Mouse (Mus musculus): ENCODE results near the gene Adgrv1.

Adgrv1 gene

DNA sequence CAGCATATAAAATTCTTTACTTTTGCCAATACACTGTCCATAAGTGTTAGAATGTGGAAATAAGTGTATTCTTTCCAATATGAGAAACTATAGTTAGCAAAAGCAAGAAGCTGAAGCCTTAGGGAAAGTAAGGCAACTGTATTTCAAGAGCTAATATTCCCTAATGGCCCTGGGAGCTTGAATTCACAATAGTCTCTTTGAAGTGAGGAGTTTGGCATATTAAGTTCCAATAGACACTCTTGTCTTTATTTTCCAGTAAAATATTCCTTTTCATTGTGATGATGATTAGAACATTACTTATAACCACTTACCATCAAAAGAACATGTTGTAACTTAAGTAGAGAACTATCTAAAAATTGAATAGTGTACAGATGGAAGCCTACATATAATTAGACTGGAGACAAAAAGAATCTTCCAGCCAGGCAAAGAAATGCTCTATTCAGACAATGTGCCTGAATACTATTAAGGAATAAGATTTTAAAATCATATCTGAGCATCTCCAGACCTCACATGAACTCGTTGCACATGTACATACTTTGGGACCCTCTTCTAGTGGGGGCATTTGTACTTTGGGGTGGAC, 225.0 kb downstream of the Adgrv1 start:
- in situ Hi-C loops (cut with MboI) = no loop called here

DNA sequence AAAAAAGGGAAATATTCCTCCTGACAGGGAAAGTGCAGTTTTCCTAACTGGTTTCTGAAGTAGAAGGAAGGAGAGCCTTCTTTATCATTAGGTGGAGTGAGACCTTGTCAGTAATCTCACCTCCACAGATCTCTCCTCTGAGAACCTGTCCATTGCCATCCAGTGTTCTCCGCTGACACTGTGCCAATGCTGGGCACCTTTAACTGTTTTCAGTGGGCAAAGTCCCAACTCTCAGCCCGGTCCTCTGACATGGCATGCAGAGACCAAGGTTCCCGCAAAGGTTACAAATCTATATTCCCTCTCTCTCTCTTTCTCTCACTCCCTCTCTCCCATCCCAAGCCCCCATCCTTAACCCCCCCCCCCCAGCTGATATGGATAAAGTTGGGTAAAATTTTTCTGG, 230.1 kb downstream of the Adgrv1 start:
- in situ Hi-C loops (cut with MboI) = no loop called here

DNA sequence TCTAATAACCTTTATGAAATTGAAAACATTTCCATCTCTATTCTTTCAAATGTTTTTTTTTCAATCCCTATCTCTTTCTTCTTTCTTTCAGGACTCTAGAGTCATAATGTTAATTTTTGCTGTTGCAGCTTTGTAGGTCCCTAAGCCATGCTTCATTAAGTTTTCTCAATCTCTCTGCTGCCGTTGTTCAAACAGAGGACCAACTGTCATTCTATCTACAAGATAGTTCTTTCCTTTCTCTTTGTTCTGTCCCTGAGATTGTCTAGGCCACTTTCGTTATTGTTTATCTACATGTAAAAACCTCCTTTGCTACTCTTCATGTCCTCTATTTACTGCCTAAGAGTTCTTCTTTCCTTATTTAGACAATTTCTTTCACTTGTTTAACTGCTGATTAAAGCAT, 230.8 kb downstream of the Adgrv1 start:
- in situ Hi-C loops (cut with MboI) = no loop called here

DNA sequence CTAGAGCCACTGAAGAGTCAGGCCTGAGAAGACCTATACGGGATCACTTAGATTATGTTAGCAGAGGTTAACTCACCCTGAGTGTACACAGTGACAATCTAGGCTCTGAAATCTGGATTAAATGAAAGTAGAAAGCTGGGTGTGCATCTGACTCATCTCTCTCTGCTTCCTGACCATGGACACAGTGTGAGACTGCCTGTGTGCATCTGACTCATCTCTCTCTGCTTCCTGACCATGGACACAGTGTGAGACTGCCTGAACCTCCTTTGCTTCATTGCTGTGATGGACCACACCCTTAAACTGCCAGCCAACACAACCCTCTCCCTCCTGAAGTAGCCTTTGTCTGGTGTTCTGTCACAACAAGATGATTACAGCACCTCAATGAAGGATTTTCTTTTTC, 231.2 kb downstream of the Adgrv1 start:
- in situ Hi-C loops (cut with MboI) = no loop called here

DNA sequence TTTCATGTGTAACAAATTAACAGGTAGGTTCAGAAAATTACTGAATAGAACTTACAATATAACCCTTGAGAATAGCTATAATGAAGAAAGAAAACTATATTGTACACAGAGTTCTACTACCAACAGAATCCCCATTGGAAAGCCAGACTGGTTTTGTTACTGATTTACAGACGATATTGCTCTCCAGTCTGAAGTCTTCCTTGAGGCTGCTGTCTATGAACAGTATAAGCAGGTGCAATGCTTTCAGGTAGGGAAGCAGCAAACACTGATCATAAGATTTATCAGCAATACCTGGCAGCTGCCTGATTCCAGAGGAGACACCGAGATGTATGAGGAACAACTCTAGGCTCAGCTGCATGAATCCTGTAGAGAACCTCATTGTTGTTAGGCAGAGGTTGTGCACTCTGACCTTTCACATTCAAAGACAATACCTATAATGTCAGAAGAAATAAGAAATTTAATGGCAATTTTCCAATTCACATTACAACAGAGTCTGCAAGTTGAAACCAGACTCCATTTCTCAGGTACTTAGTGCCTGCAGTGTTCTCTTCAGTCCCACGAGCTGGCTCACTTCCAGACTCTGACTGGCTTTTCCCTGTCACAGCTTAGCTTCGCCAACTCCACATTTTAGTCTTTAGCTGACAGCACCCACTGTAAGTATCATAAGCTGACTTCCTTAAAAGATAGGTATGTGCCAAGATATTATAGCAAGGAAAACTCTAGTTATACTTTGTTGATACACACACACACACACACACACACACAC, 247.2 kb downstream of the Adgrv1 start:
- in situ Hi-C loops (cut with MboI) = no loop called here

DNA sequence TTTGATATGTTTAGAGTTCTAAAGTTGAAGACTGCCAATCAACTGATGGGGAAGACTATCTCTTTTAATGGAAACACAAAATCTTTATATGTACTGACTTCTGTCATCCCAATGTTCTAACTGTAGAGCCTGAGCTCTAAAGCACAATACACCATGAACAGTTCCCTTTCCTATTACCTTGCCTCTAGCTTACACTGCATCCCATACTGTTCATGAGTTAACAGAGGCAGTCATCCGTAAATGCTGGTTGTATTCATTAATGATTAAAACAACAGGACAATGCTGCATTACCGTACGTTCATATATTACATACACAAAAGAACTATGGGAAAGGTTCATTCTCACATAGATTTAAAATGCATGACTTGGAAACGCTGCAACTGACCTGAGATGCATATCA, 251.1 kb downstream of the Adgrv1 start:
- in situ Hi-C loops (cut with MboI) = no loop called here

DNA sequence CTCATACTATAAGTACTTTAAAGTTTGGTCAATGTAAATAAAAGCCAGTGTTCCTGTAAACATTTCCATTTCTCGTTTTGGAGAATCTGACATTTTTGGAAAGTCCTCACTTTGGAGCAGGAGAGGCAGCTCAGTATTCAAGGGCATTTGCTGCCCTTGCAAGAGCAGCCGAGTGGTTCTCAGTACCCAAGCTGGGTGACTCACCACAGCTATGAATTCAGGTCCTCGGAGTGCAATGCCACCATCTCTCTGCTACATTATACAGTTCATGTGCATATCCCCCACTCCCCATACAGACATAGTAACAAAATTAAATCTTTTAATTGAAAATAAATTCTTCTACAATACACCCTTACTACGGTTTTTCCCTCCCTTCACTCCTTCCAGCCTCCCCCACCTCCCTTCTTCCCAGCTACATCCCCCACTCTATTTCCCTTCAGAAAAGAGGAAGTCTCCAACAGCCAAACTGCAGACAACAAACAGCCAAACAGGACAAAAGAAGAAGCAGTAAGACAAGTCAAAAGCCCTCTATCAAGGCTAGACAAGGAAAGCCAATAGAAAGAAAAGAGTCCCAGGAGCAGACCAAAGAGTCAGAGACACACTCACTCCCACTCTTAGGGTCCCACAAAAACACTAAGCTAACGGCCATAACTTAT, 262.0 kb downstream of the Adgrv1 start:
- in situ Hi-C loops (cut with MboI) = no loop called here

DNA sequence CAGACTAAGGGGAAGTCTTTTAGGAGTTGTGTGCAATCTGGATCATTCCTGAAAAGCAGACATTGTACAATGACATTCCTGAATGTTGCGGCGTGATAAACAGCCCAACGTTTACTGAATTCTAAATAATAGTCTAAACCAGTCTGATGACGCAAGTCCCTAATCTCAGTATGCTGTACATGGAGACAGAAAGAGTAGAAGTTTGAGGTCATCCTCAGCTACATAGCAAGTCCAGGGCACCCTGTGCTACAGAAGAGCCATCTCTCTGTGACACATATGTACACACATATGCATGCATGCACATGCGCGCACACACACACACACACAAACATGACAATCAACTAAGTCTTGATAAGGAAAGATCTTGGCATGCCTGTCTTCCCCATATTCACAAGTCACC, 262.8 kb downstream of the Adgrv1 start:
- in situ Hi-C loops (cut with MboI) = no loop called here

DNA sequence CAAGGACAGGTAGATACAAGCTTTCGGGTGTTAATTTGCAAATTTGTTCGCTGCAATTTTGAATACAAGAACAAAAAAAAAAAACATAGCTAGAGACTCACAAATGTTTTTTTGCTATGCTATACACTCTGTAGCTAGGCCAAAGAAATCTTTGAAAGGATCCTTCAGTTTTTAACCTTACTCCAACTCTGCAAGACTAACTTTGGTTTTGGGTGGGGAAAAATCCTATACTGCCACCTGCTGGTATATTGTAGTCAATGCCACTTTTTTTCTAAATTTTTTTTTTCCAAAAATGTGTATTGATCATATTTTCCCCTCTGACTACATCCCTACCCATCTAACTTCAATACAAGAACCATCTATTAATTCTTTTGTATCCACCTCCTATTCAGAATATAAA, 263.4 kb downstream of the Adgrv1 start:
- in situ Hi-C loops (cut with MboI) = loop anchor here (5.0 kb wide), 1 partner anchor 502 kb away; no protein-coding TSS in a partner anchor

DNA sequence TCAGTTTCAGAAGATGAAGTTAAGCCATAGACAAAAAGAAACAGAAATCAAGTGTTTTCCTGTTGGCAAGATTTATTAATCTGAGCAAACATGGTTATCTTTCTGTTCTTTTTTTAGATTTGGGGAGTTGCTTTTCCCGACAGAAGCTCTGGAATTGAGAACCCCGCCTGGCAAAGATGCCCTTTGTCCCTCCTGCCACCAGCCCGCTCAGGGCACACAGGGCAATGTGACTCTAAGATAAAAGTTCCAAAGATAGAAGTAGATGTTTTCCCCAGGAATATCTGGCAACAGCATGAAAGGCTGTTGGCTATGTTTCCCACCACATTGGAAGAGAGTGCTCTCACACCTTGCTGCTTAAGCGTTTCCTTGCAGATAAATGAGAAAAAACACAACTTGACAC, 264.0 kb downstream of the Adgrv1 start:
- in situ Hi-C loops (cut with MboI) = loop anchor here (5.0 kb wide), 1 partner anchor 502 kb away; no protein-coding TSS in a partner anchor

DNA sequence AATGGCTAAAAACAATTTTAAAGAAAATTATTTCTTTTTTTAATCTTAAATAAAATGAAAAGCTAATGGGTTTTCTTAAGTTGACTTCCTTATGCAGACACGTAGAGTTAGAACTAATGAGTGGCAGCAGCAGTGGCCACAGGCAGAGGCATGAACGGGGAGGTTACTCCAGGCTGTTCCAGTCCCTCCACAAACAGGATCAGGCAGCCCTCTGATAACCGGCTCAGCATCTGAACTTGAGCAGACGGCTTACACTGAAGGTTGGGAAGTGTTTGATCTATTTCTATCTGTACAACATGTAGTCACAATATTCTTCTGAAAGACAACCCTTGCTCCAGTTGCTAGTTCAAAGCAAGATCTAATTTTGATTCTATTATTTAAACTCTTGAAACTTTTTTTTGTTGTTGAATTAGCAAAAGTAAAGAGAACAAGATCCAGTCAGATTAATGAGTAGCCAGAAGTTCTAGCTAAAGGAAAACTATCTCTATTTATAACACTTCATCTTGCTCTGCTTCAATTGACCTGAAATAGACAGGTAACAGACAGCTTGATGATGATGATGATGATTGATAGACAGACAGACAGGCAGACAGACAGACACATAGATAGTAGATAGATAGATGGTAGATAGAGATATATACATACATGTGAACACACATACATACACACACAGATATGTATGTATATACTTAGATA, 265.1 kb downstream of the Adgrv1 start:
- in situ Hi-C loops (cut with MboI) = loop anchor here (5.0 kb wide), 1 partner anchor 501 kb away; no protein-coding TSS in a partner anchor

DNA sequence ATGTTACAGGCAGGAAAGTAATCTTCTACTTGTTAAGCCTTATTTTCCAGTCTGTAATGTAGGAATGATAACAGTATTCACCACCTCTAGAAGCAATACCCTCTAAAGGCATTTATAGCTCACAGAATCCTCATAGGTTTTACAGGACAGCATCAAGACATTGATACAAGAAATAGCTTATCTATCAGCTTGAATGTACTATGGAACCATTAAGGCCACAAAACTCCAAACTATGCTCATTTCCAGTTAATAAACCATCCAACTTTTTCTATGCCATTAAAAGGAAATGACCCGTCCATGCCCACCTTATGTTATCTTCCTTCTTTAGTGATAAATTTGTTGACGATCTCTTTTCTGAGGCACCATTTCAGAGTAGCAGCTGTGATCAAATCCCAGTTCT, 272.6 kb downstream of the Adgrv1 start:
- in situ Hi-C loops (cut with MboI) = no loop called here

DNA sequence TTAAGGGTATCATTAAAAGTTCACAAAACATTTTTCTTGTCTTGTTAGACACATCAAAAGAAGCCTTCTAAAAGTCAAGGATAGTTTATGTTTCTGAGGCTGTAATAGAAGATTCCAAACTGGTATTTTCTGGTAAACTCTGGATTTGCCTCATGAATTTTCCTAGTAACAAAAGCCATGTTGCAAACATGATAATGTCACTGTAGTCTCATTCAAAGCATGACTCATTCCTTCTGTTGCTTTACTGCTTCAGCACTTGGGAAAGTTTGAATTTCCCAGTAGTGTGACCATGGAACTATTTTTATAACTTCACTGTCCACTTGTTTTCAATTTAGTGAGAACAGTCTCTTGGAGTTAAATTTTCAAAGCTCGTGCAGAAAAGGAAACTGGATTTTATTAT, 274.2 kb downstream of the Adgrv1 start:
- in situ Hi-C loops (cut with MboI) = no loop called here

DNA sequence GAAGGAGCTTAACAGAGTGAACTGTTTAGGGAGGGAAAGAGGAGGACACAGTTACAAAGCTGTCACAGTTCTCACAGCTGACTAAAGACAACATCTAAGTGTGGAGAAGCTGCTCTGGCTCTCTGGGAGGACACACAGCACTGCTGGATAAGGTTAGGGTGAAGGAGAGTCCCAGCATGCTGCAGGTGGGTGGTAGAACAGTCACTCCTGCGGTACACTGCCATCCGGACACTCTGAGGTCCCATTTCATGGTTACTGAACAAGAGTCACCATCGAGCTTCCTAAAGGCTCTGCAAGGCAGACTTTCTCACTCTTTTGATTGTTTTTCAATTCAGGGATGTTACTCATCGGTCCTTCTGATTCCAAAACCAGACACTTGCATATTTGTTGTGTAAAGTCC, 274.6 kb downstream of the Adgrv1 start:
- in situ Hi-C loops (cut with MboI) = no loop called here

DNA sequence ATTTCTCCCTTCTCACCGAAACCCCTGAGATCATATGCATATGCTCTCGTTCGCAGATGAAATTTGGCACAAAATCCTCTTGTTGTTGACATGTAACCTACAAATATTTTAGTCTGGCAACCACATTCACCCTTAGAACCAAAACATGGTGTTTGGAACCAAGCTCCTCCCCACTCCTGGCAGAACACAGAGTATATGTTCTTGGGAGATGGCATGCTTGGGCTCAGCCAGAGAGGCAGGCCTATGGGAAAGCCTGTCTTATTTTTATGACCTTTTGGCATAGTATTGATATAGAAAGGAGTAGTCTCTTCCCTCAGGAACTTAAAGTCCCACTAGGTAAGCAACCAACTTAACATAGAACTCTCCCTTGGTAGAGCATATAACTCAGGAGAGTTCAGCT, 275.7 kb downstream of the Adgrv1 start:
- in situ Hi-C loops (cut with MboI) = no loop called here

DNA sequence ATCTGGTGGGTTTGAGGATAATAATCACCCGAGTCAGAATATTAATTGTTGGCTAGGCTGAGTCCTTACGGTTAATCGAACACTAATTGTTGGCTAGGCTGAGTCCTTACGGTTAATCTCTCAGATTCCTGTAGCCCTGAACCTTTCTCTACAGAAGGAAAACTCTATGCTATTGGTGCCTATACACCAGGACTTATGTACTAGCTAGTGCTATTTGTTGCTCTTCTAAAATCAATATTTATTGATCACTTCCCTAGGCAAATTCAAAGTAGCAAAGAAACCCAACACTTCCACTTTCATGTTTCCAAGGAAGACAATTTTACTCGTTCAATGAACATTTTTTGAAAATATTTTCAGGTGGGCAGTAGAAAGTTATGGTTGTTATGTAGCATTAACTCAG, 278.4 kb downstream of the Adgrv1 start:
- in situ Hi-C loops (cut with MboI) = no loop called here

DNA sequence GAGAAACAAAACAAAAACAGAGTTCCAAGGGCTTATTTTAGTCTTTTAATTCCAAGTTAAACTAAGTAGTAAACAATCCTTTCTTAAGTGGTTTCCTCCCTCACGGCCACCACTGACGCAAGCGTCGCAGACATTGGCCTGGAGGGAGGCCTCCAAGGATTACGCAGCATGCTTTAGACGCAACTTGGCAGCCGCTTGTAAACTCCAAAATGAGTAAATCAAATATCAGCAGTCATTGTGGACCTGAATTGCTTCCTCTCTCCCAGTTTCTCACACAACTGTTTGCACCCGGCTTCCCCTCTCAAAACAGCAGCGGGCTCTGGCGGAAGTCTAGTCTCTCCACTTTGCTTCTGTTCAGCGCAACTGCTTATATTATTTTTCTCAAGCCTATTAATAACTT, 280.7 kb downstream of the Adgrv1 start:
- in situ Hi-C loops (cut with MboI) = no loop called here

DNA sequence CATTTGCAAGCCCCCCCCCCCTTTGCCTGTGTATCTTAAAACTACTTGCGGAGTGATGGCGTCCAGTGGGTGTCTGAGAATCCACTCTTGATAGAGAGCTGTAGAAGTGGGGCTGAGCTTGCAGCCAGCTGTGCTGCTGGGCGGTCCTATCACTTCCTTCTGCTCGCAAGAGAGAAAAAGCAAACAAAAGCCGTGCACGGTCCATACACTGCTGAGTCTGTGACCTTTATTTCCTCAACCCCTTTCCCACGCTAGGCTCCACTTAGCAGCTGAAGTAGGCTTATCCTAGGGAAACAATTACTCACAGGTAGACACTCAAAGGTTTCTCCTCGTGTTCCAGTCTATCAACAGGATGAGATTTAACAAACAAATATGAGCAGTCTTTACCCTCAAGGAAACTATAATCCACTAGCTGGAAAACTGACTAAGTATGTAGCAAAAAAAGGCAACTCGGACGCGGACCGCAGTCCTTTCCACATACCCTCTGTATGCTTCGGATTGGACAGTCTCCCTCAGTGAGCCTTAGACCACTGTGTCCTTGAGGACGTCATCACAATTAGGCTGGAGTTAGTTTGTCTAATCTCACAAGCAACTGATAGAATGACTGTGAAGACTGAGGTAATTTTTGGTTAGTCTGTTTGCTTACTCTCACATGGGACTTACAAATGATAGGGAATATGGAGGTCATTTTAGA, 281.3 kb downstream of the Adgrv1 start:
- in situ Hi-C loops (cut with MboI) = no loop called here

DNA sequence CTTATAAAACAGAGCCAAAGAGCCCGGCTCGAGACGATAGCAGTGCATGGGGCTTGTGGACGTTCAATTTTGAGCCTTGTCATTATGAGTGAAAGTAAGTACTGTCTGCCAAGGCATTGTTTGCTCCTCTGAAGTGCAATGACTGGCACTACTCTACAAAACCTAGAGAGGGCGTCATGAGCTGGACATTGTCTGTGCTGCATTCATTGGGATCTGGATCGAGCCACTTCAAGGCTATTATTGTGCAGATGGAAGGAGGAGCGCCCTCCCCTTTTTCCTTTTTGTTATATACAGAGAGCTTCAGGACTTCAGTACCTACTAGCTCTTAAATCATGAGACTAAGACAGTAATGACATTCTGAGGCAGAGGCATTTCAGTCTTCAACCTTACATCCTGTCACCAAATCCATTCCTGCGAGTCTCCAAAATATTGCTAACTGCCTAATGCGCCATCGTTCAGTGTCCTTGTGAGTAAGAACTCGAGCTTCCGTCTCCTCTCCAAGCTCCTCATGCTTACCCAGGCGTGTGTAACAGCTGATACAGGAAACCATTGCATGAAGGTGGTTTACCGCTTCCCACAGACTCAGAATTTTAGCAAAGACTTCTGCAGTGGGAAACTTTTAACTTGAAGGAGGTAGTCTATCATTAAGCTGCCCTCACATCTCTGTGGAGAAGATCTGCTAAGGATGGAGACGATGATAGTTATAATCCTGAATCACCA, 285.5 kb downstream of the Adgrv1 start:
- in situ Hi-C loops (cut with MboI) = no loop called here

DNA sequence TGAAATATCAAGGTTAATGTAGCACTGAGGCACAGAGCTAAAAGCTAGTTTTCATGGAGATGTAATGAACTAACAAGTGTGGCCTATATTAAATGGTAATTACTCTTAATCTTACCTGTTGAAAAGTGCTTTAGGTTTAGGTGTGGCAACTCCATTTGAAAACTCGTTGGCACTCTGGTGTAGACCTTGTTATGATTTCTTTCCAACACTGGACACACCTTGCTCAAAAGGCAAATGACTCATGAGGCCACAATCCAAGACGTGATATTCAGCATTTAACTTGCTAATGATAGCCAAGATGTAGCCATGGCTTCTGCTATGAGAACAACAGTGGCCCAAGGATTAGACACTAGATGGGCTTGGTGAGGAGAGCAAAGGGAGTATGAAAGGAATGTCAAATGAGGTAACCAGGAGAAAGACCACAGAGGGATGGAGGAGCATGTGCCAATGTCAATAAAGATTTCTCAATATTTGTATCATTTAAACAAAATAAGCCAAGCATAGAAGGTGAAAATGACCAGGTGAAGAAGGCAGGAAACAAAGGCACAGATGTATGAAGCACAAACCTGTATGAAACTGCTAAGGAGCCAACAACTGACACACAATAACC, 289.9 kb downstream of the Adgrv1 start:
- in situ Hi-C loops (cut with MboI) = no loop called here

DNA sequence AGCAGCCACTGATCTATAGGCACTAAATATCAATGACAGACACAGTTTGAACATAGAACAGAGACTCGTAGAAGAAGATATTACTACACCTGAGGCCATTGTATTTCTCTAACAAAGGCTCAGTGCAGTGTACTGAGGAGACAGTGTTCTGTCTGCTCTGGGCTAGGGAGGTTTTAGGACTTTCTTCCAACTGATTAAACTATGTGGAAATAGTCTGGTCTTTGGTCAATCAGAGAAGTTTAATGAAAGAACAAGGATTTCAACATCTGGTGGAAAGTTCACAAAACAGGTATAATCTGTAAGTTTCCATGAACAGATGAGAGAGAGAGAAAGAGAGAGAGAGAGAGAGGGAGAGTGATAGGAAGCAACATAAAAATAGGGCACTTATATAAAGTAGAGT, 297.7 kb downstream of the Adgrv1 start:
- in situ Hi-C loops (cut with MboI) = no loop called here
